Mouse (Mus musculus) liver, adult 2 months (tissue): ENCODE results near the gene Grap.

Source experiments
- CTCF ChIP-seq: fragments of 200-500 bp; IDR thresholded peaks from 2 replicates; pipeline ENCODE4 v1.5.1; 2011; ENCODE audit warnings: low read depth, low read length, control low read depth
- POLR2A ChIP-seq: fragments of 200-500 bp; IDR thresholded peaks from 2 replicates; pipeline ENCODE4 v1.6.1; 2011; ENCODE audit warnings: low read length, control low read depth; ENCODE audit not compliant: insufficient read depth; ENCODE audit errors: extremely low read depth

DNA sequence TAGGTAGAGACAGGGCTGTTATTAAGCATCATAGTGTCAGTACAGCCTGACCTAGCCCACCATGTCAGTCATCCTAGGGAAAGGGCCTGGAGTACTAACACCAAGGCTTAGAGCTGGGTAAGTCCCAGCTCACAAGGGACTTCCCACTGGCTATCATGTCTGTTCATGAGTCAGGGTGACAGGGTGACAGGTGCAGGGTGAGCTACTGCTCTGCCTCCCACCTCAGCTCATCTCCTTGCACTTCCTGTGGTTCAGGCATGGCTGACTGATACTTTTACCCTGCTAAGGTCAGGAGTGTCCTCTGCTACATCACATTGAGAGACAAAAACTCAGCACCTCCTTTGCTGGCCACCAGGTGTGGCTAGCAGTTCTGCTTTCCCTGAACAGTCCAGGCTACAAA, 45.8 kb downstream of the Grap start:
- TF ChIP-seq POLR2A (no peak), CTCF (no peak)
